Mouse (Mus musculus): ENCODE data around the gene Pabpn1l.

The Pabpn1l gene

DNA sequence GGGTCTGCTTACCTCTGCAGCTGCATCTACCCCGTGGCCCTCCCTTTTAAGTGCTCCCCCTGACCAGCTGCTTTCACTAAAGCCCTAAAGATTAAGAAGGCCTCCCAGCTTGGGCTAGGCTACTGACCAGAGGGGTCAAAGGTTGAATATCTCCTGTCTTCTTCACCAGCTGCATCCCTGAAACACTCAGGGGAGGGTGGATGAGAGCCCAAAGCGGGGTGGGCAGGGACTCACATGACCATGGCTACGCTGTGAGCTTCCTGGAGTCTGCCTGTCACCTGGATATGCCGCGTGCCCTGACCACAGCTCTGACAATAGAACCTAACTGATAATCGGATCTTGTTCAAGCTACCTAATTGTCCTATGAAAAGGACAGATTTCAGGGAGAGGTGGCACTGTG is at the start of gene Pabpn1l:
Pabpn1l (minus strand) TSS at position 13 of the 400 bp plus-strand sequence.
- no peak for DNase-seq (ENCODE audit: low spot score in 2 of 2)

- no peak for DNase-seq (ENCODE audit: low spot score in 2 of 2)
Observed at GRCm38 (mm10) chr8:122671894-122672293, 49.4 kb upstream of the Pabpn1l start.

DNA sequence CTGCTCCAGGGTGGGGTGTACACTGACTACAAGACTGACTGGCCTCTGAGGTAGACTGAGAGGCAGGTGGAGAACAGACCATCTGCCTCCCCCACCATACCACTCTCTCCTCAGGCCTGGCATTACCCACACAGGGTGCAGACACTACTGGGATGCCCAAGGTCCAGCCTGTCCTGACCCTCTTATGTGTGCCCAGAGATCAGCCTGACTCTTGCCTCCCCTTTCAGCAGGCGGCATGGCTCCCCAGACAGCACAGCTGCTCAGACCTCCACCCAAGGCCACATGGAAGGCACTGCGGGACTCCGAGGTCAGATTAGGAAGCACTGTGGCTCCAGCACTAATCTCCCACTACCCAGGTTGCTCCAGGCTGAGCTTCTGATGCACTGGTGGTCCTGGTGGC is 48.2 kb upstream of the Pabpn1l start:
- no peak for DNase-seq (ENCODE audit: low spot score in 2 of 2)

DNA sequence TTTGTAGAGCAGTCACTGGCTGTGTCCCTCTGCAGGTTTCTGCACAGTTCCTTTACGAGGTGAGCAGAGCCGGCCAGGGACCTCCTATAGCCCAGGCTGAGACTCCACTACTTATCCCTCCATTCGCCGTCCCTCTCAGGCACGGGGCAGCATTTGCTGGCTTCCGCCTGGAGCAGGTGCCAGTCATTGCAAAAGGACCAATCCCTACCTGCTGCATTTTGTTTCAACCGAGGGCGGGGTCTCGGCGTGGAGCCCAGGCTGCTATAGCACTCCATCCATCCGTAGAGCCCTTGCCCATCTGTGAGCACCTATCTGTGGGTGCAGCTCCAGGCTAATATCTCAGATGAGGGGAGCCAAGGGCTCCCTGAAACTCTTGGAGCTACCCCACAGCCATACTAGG is 47.5 kb upstream of the Pabpn1l start:
- no peak for DNase-seq (ENCODE audit: low spot score in 2 of 2)

DNA sequence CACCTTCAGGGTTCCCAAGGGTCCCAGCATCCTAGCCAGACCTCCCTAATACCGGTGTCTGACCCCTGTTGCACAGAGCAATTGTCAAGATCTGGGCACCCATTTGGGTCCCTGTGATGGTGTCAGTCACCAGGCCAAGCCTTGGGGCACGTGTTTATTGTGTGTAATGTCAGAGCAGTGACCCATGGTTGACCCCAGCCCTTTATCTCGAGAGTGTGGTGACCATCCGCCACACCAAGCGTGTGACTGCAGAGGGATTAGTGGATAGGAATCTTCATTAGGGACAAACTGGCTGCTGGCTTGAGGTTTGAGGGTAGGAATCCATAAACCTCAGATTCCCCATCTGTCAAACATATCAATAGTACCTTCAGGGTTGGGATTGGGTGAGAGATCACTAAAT is 46.8 kb upstream of the Pabpn1l start:
- no peak for DNase-seq (ENCODE audit: low spot score in 2 of 2)

DNA sequence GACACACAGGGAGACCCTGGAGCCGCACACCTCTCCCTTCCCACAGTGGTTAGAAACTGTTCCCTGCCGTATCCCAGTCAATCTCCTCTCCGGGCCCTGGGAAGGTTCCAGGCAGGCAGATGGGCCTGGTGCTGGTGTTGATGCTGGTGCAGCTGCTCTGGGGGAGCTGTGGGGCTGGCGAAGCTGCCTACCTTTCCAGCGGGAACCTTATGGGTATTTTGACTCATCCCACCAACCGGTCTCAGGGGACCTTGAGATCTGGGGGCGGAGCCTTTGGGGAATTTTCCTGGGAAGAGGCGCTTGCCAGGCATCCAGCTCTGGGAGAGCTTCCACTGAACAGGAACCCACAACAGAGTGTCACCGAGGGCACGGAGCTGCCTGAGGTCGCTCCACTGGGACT is 45.3 kb upstream of the Pabpn1l start:
- no peak for DNase-seq (ENCODE audit: low spot score in 2 of 2)

GRCm38 (mm10) chr8:122666827-122667226 is 44.3 kb upstream of the Pabpn1l start:
- DNase-seq (ENCODE audit: low spot score in 2 of 2) = peak in 1 of 2 experiments; percentile 37

GRCm38 (mm10) chr8:122666338-122666764 is 43.8 kb upstream of the Pabpn1l start:
- DNase-seq (ENCODE audit: low spot score in 2 of 2) = no peak

DNA sequence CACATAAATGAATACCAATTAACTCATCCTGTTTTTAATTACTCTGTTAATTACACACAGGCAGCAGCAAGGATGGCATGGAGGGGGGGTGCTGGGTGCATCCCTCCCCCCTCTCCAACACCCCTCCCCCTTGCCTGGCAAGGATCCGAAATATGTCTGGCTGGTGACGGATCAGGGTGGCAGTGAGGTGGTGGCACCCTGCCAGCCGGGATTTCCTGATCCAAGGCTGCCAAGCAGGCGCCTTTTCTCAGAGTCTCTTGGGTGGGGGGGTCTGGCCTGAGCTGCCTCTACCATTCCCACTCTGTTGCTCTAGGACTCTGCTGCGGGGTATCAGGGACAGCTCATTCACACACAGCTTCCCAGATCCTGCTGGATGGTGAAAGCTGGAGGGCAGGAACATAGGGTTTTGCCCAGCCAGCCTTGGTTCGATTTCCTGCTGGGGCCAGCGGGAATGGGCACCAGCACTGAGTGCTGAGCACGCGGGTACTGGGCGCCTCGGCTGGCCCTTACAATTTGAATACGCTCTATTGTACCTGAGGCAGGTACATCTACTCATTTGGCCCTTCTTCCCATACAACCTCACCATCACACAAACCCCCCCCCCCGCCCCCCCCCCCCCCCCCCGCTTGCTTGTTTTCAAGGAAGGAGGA is 43.3 kb upstream of the Pabpn1l start:
- DNase-seq (ENCODE audit: low spot score in 2 of 2) = no peak

DNA sequence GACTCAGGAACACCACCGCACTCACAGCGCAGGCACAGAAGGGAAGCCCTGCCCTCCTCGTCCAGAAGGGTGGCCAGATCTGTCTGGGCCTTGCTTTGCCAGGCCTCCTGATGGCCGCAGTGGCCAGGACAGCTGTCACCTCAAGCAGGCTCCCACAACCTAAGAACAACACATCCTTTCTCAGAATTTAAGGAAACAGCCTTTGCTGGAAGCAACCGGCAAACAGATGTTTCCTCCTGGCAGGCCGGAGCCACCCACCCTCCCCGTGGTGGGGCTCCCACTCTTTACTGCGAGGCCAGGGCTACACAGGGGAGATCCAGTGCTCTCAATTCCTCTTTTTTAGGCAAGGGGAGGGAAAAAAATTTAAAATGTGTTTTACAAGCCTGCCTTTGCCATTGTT is 42.7 kb upstream of the Pabpn1l start:
- peak in 1 of 2 experiments; percentile 55 for DNase-seq (ENCODE audit: low spot score in 2 of 2)

DNA sequence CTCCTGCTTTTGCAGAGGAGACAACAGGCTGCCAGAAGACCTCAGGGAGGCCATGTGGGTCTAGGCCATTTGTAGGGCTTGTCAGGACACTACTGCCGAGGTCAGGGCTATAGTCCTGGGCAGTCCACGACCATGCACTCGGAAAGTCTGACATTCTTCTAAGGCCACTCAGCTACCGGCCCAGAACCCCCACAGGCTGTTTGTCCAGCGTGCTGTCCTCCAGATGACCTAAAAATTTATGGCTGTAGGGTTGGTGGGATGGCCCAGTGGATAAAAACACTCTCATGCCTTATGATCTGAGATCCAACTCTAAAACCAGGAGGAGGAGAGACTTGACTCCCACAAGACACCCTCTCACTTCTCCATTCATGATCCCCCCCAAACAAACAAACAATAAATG is 41.1 kb upstream of the Pabpn1l start:
- no peak for DNase-seq (ENCODE audit: low spot score in 2 of 2)

DNA sequence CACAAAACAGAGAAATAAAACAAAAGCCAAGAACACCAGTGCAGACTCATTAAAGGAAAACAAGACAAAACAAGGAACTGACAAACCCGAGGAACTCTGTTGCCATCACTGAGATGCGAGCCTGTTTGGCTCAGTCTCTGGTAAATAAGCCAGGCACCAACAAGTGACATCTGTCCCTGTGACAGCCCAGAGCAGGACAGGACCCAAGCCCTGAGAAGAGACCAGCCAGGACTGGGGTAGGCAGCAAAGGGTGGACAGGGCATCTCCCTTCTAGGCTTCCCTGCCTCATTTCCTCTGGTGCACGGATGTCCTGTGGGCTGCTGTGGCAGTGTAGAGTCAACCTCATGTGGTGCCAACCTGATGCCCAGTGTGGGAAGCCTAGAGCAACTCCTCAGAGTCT is 40.6 kb upstream of the Pabpn1l start:
- DNase-seq (ENCODE audit: low spot score in 2 of 2) = no peak

- no peak for DNase-seq (ENCODE audit: low spot score in 2 of 2)
Observed at GRCm38 (mm10) chr8:122661894-122662293, 39.4 kb upstream of the Pabpn1l start.

DNA sequence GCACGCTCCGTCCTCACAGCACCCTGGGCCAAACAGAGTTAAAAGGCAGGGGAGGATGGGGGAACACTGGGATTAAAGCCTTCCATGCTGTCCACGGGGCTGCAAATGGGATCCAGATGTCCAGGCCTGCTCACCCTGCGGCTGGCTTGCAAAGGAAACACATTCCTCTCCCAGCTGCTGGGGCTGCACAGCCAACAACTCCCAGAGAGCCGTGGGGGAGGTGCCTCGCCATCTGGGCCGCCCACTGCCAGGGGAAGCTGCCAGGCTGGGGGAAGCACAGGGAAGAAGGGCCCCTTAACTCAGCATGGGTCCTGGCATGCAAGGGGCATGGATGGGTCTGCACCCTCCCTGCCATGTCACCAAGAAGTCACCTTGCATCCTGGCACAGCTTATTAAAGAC is 38.6 kb upstream of the Pabpn1l start:
- peak in 1 of 2 experiments; percentile 71 for DNase-seq (ENCODE audit: low spot score in 2 of 2)

DNA sequence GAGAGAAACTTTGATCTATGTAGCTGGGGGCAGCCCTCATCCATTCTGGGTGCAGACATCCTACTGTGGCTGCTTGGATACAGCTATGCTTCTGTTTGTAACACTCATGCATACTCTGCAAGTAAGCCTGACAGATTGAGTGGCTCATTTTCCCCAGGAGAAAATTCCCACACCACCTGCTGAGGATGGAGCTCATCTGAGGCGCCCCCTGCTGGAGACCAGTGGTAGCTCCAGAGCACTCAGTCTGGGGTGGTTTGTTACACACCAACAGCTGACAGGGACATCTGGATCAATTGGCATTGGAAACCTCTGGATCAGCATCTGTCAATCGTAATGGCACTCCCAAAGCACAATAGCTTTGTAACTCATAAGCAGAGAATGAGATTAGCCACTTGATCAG is 37.5 kb upstream of the Pabpn1l start:
- no peak for DNase-seq (ENCODE audit: low spot score in 2 of 2)

- DNase-seq (ENCODE audit: low spot score in 2 of 2) = no peak
Observed at GRCm38 (mm10) chr8:122658807-122659160, 36.2 kb upstream of the Pabpn1l start.

- no peak for DNase-seq (ENCODE audit: low spot score in 2 of 2)
Observed at GRCm38 (mm10) chr8:122658149-122658806, 35.7 kb upstream of the Pabpn1l start.

GRCm38 (mm10) chr8:122656056-122656999 is 33.8 kb upstream of the Pabpn1l start:
- DNase-seq (ENCODE audit: low spot score in 2 of 2) = no peak

- DNase-seq (ENCODE audit: low spot score in 2 of 2) = no peak
Observed at GRCm38 (mm10) chr8:122654768-122655167, 32.2 kb upstream of the Pabpn1l start.

DNA sequence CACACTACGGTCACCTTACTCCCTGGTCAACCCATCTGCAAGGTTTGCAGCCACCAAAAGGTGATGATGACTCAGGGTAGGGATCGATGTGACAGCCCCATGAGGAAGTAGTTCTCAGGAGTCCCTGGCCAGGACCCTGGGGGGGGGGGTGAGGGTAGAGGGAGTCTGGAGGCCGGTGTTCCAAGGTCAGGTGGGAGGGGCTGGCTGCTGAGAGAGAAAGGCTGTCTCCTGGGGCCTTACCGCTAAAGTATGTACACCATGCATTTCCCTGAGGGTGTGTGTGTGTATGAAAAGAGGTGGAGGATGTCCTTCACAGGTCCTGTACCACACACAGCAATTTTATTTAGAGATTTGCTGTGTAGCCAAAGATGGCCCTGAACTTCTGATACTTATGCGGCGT is 30.1 kb upstream of the Pabpn1l start:
- DNase-seq (ENCODE audit: low spot score in 2 of 2) = no peak

- no peak for DNase-seq (ENCODE audit: low spot score in 2 of 2)
Observed at GRCm38 (mm10) chr8:122651326-122651921, 28.9 kb upstream of the Pabpn1l start.

Measured in frontal cortex, postnatal 14 days (tissue).